In genomic region chr14:20802926-20803605, GRCm38 (mm10) we compare ENCODE assay signal across 8 mouse cellular contexts. TPM values are rescaled to one million over a fixed set of nuclear protein-coding genes. Genes with fewer than 3 reads are reported as not detected.
DNase-seq lines count a peak whose midpoint lies in the region; ATAC-seq and TF ChIP-seq lines count a peak whose summit lies in the region.

No protein-coding gene starts in this region.

- H3K9me3 ChIP-seq in kidney, embryonic 16.5 days (ENCODE audit: low read length) = no peaks in the 10 kb centered on the region
- no peaks in the 10 kb centered on the region for H3K9me3 ChIP-seq in ES-E14 (ENCODE audit: control insufficient read depth, insufficient read depth, low read depth, low read length)
- H3K9me3 ChIP-seq in liver, embryonic 12.5 days (replicated peaks) = no peaks in the 10 kb centered on the region

- no peak overlapping the region for H3K27ac ChIP-seq in kidney, embryonic 16.5 days (ENCODE audit: low read length)
- H3K27ac ChIP-seq in ES-E14 (ENCODE audit: insufficient read depth, low read depth, low read length, poor library complexity, severe bottlenecking) = no peak overlapping the region
- H3K27ac ChIP-seq in liver, embryonic 12.5 days = no peak overlapping the region

- H3K27me3 ChIP-seq in kidney, embryonic 16.5 days (ENCODE audit: insufficient read depth, low read length) = no peaks in the 10 kb centered on the region
- peaks cover 17% of the 10 kb centered on the region for H3K27me3 ChIP-seq in liver, embryonic 12.5 days (replicated peaks)

- no peaks in the 10 kb centered on the region for H3K36me3 ChIP-seq in kidney, embryonic 16.5 days (ENCODE audit: insufficient read depth, low read length)
- H3K36me3 ChIP-seq in ES-E14 (ENCODE audit: control insufficient read depth, insufficient read depth, low read length, poor library complexity, severe bottlenecking) = no peaks in the 10 kb centered on the region
- H3K36me3 ChIP-seq in liver, embryonic 12.5 days = no peaks in the 10 kb centered on the region

- H3K9ac ChIP-seq in kidney, embryonic 16.5 days (replicated peaks; ENCODE audit: low read length) = no peak overlapping the region
- H3K9ac ChIP-seq in ES-E14 (ENCODE audit: insufficient read depth, low read depth, low read length, poor library complexity, severe bottlenecking) = no peak overlapping the region
- H3K9ac ChIP-seq in liver, embryonic 12.5 days = no peak overlapping the region

- DNase-seq in kidney, adult 18-20 months = no peak
- DNase-seq in ES-E14 (ENCODE audit: low read depth, low spot score) = no peak
- no peak for DNase-seq in cerebellum, postnatal 25 days
- DNase-seq in right cerebral cortex, adult 2 months (ENCODE audit: low spot score in 2 of 2) = no peak
- no peak for DNase-seq in ovary, adult 18-20 months (ENCODE audit: low spot score)

- 36% methylated on average over 2 of the region's 2 CpGs for WGBS in kidney, embryonic 16.5 days
- 30% methylated on average over 2 of the region's 2 CpGs for WGBS in liver, embryonic 12.5 days (ENCODE audit: insufficient replicate concordance)

- in situ Hi-C loops in ES-E14 (cut with MboI; ENCODE audit: low sequenced_read_pairs in 2 of 2, unreplicated experiment in 2 of 2) = no loop called here

- no peak overlapping the region for H3K4me3 ChIP-seq in kidney, embryonic 16.5 days (ENCODE audit: low read length)
- H3K4me3 ChIP-seq in ES-E14 (ENCODE audit: insufficient read depth in 1 of 2, low read depth in 1 of 2, low read length in 2 of 2, poor library complexity in 1 of 2, severe bottlenecking in 1 of 2) = no peak overlapping the region
- no peak overlapping the region for H3K4me3 ChIP-seq in liver, embryonic 12.5 days

- ATAC-seq in kidney, embryonic 16.5 days (ENCODE audit: low FRiP score, low TSS enrichment) = peak; percentile 46; the same call in 1 of the 2 replicates
- peak; percentile 30 for ATAC-seq in common myeloid progenitor, adult 5-6 weeks (replicated peaks; ENCODE audit: low read depth, poor library complexity, severe bottlenecking)
- 0 out of 2 replicates have a peak, but pooled peaks have one; percentile 17 for ATAC-seq in liver, embryonic 12.5 days

- peaks cover 15% of the 10 kb centered on the region for H3K4me1 ChIP-seq in kidney, embryonic 16.5 days (ENCODE audit: insufficient read depth, low read length)
- H3K4me1 ChIP-seq in ES-E14 (ENCODE audit: control insufficient read depth in 2 of 2, insufficient read depth in 2 of 2, low read length in 2 of 2, poor library complexity in 1 of 2) = peaks cover 0 to 4% of the 10 kb centered on the region in 2 experiments; a peak in 2 of 4 replicates
- no peaks in the 10 kb centered on the region for H3K4me1 ChIP-seq in liver, embryonic 12.5 days

- no peak overlapping the region for H3K4me2 ChIP-seq in kidney, embryonic 16.5 days (replicated peaks; ENCODE audit: low read depth, low read length)
- H3K4me2 ChIP-seq in liver, embryonic 12.5 days = no peak overlapping the region

TF ChIP-seq in ES-E14, 5 proteins besides CTCF, POLR2A, EP300 and RAD21:
- no peak for TF ChIP-seq HCFC1 (IDR thresholded peaks at IDR 0.05; ENCODE audit: borderline replicate concordance, insufficient read depth, low read length)
- TF ChIP-seq MAFK (IDR thresholded peaks at IDR 0.05; ENCODE audit: insufficient read depth, low read depth, low read length) = no peak
- no peak for TF ChIP-seq ZC3H11A (IDR thresholded peaks at IDR 0.05; ENCODE audit: borderline replicate concordance, low read depth, low read length)
- peak; percentile 90 for TF ChIP-seq ZNF384 (IDR thresholded peaks at IDR 0.05; ENCODE audit: low read depth, low read length)
- TF ChIP-seq CHD2 (IDR thresholded peaks at IDR 0.05; ENCODE audit: low read depth, low read length) = no peak

RNA-seq across cellular contexts. Expression of gene Camk2g, which starts 9.2 kb away (rescaled TPM):
- polyA plus RNA-seq in kidney, embryonic 16.5 days (2015; fragmentation: Nextera tagmentation; extraction: Ambion mirVana) = 41.7 and 46.0 TPM in 2 replicates
- 28.7 and 31.2 TPM in 2 replicates for total RNA-seq in ES-E14 (2012; rRNA removed)
- 46.7 and 57.4 TPM in 2 replicates for total RNA-seq in common myeloid progenitor, adult 5-6 weeks (2017)
- polyA plus RNA-seq in liver, embryonic 12.5 days (2016; fragmentation: Nextera tagmentation; extraction: Ambion mirVana) = 13.2 and 15.6 TPM in 2 replicates

RNA-seq across cellular contexts. Expression of gene Plau, which starts 33.4 kb away (rescaled TPM):
- 21.7 and 21.8 TPM in 2 replicates for polyA plus RNA-seq in kidney, embryonic 16.5 days (2015; fragmentation: Nextera tagmentation; extraction: Ambion mirVana)
- 4.4 and 13.7 TPM in 2 replicates for total RNA-seq in ES-E14 (2012; rRNA removed)
- 0.92 and 1.6 TPM in 2 replicates for total RNA-seq in common myeloid progenitor, adult 5-6 weeks (2017)
- polyA plus RNA-seq in liver, embryonic 12.5 days (2016; fragmentation: Nextera tagmentation; extraction: Ambion mirVana) = 0.49 TPM in 2 replicates
